Mouse (Mus musculus): ENCODE results near the gene Clstn2.
A peak's percentile ranks its signal among the peaks of the same experiment; 100 is the strongest.

Gene Clstn2

DNA sequence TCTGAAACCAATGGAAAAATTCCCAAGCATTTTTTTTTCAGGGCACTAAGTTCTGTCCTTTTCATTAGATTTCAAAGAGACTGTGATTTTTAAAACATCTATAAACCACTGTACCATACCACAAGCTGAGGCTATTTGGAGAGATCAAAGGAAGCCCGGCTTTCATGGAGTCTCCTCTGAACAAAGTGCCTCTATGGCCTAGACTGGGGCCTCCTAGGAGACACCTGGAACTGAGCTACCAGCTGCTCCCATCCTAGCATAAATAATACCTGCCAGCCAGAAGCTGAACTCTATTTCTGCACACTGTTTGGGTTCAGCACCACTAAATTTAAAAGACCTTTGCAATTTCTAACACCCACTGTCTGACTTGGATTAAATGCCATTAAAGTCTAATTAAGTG is 257.2 kb downstream of the Clstn2 start:
- peak; percentile 13 for DNase-seq (ENCODE audit: low read depth, low spot score)

DNA sequence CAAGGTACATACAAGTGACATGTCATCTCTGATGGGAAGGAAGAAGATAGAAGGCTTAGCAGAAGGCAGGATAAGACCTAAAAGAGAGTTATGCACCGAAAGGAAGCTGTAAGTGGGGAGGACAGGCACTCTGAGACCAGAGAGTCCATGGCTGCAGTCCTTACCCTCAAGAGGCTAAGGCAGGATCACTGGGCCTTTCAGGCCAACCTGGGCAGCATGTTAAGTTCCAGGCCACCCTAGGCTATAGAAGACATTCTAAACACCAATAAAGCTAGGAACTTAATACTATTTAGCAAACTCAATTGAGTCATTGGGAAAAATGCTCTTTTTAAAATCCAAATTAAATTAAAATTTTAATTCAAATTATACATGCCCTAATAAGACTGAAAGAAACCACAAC is 258.0 kb downstream of the Clstn2 start:
- DNase-seq (ENCODE audit: low read depth, low spot score): no peak

DNA sequence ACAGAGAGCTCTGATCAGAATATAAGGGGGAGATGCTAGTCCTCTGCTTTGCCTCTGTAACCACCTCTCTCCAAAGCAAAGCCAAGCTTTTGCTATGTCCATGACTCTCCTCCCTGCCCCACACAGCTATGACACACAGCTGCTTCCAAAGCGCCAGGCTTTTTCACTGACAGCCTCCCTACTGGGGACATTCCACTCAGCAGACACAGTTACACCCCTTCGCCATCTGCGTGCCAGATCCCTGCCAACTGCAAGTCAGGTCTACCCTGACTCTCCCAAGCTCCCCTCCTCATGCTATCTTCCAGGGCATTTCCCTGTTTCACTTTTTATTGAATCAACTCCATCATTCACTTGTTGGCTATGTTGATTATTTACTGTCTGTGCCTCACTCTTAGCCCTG is 259.1 kb downstream of the Clstn2 start:
- DNase-seq (ENCODE audit: low read depth, low spot score): no peak

DNA sequence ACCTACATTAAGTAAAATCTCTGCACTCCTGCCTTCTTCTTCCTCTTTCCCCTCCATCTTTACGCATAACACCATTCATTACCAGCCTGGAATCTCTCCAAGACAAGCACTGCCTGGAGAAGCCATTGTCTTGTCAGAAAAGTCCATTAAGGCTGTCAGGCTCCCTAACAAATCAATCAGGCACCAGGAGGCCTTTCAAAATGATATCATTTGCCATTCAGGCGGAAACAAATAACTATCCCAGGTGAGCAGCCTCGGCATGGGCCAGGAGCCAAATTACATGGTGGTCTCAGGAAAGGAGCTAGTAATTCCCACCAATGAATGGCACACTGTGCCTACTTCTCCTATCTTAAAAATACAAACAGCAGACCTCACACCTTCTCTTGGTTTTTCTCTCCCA is 260.6 kb downstream of the Clstn2 start:
- no peak for DNase-seq (ENCODE audit: low read depth, low spot score)

DNA sequence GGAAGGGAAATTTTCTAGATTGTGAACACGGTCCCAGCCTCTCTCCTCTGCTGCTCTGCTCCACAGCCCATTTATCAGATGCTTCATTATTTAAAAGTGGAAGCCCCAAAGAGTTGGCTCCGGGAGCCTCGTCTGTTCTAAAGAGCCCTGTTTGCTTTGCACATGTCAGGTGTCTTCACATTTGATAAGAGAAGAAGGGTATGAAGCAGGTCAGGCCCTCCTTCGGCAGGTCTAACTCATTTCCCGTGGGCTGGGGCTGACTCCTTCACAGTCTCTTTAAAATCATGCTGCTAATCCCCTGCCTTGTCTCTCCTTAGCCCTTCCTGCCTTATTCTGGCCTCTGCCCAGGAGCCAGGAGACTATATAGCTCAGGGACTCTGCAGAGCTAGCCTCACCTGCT is 263.6 kb downstream of the Clstn2 start:
- DNase-seq (ENCODE audit: low read depth, low spot score): no peak

DNA sequence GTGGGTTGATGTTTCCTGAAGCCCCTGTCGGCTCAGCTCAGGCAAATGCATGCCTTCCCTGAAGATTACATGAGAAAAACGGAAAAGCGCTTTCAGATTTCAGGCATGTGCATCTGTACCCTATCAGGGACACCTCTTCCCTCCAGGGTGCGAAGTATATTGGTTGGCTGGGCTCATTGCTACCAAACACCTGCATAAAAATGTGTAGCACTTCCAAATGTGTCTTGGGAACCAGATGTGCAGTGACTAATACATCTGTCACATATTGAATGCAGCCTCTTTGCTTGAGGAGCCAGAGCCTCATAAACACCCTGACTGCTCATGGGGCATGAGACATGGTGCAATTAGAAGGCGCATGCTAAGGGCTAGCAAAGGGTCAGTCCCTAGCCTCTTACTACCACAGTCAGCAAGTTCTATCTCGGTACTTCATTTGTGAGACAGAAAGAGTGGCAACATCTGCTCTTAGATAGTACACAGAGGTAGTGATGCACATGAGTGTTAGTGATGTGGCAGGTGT is 267.7 kb downstream of the Clstn2 start:
- peak; percentile 76 for DNase-seq (ENCODE audit: low read depth, low spot score)

DNA sequence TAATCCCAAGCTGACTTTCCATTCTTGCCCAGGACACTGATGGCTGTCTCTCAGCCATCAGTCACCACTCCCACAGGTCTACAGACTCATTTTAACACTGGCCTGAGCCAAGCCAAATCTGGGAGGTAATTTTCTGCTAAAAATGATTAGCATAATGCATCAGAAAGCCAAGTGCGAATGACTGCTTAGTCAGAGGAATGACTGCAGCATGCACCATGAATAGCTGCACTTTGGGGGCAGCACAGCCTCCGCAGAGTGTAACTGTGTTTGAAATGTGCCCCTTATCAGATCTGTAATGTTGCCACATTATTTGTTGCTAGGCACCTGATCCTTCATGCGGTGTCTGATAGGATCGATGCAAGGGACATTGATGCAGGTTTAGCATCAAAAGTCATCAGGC is 269.9 kb downstream of the Clstn2 start:
- DNase-seq (ENCODE audit: low read depth, low spot score): no peak

DNA sequence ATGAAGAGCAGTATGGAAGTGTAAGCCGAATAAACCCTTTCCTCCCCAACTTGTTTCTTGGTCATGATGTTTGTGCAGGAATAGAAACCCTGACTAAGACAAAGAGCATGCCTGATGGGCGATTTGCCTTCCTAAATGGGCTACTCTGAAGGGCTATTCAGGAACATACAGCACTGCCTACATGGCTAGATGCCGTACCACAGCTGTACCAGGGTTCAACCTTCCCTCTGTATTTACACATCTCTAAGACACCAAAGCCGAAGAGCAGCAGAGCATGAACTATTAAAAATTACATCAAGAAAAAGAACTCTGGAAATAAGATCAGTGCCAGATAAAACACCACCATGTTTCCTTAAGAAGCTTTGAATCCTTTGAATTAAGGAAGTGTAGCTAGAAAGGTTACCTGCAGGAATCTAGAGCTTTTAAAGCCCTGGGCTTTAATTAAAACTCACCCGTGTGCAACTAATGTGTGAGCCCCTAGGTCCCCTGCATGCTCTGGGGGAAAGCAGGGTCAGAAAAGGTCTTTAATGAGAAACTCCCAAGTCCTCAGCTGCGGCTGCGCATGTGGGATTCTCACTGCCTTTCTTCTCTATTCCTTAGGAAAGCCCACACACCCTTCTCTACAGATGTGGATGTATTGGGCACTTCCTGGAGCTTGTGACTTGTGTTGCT is 277.2 kb downstream of the Clstn2 start:
- no peak for DNase-seq (ENCODE audit: low read depth, low spot score)

DNA sequence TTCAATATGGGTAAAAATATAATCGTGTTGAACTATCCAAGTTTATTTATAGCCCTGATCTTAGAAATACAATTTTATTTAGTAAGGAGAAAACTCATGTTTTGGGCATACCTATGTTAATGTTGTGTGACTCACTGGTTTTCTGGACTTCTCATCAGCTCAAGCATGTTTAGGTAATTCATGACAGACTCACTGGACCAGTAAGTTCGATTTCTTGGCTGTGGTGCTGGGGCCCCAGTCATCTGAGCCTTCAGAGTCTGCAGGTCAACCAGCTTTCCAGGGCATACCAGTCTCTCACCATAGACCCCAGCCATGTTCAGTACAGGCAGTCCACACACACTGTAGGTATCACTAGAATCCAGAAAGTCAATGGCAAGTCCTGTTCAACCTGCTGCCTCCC is 279.3 kb downstream of the Clstn2 start:
- DNase-seq (ENCODE audit: low read depth, low spot score): no peak

DNA sequence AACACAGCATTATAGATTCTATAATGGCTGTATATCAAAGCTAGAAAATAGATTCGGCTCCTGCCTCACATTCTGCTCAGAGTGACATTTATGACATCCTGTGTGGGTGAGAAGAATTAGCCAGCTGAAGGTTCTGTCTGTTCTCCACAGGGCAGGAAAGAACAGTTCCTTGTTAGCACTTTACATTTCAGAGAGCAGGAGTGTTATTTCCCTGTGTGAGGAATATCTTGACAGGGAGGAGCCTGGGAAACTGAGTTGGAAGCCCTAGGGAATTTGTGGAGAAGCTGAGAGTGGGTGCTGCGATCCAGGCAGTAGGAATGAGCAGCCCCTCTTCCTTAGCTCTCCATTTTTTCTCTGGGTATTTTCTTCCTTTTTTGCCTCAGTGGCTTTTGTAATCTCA is 286.4 kb downstream of the Clstn2 start:
- no peak for DNase-seq (ENCODE audit: low read depth, low spot score)

DNA sequence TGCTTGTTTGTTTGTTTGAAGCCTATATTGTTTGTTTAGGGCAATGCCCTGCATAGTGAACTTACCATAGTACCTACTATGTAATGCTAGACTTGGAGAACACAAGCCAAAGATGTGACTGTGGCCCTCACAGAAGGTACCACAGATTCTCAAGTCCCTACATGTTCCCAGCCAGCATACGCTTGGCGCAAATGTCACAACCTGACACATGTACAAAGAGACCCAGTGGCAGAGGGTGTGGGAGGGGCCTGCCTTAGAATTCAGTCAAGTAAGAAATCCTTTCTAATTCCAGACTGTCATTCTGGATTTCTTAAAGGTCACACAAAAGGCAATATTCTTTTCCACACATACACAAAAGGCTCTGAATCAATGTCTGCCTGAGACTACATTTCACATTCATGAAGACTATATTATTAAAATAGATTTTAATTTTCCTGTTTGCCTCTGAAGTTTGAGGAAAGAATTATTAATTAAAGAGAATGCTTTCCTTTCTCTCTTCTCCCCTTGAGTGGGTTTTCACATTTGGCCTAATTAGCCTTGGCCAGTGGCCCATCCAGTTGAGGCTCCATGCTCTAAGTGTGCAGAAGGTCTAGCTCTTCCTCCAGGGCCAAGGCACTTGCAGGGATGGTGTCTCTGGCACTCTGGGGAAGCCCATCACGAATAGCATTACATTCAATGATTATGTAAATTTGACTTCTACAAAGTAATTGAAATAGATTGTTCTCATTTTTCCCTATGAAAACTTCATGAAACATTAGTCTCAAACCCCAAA is 305.1 kb downstream of the Clstn2 start:
- no peak for DNase-seq (ENCODE audit: low read depth, low spot score)

DNA sequence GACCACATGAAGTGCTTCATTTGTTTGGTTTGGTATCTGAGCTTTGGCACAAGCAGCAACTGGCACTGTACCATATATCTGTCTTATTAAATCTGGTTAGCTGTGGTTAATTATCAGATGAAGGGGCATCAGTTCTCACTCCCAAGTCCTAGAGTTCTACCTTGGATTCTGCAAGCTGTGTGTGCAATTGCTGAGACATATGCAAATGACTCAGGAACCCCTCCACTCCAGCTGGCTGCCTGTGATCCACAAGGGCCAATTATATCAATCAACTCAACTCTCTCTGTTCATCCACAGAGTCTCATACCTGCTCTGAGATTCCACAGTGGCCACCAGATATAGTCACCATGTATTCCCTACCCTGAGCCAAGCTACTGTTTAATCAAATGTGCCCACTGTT is 315.3 kb downstream of the Clstn2 start:
- DNase-seq (ENCODE audit: low read depth, low spot score): no peak

DNA sequence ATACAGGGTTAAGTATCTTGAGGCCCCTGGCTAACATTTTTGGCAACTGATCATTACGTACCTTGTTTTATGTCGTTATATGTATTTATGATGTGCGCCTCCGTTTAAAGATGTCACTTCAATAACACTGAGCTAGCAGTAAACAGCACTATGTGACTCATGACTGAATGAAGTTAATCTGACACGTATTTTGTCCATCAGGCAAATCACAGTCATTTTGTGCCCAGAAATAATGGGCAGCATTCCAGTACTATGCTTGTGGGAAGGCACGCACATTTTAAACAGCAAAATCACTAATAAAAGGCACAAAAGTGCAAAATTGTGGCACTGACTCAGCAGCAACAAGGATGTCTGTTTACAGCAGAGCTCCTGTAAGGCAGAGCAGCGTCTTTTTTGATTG is 316.0 kb downstream of the Clstn2 start:
- DNase-seq (ENCODE audit: low read depth, low spot score): no peak

DNA sequence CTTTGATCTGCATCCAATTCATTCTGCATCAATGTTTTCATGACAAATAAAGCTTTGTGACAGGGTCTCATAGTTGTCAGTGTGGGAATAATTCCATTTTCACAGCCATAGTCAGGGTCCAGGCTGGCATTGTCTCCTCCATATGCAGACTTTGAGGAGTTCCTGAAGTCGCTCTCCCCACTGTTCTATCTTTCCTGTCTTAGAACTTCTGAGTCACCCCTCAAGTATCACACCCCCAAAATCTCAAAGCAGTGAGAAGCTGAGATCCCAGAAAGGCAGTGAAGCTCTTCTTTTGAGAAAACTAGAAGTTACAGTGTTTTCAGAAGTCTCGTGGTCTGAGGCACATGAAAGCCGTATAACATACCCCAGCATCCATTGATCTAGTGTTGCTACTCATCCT is 320.1 kb downstream of the Clstn2 start:
- DNase-seq (ENCODE audit: low read depth, low spot score): no peak

DNA sequence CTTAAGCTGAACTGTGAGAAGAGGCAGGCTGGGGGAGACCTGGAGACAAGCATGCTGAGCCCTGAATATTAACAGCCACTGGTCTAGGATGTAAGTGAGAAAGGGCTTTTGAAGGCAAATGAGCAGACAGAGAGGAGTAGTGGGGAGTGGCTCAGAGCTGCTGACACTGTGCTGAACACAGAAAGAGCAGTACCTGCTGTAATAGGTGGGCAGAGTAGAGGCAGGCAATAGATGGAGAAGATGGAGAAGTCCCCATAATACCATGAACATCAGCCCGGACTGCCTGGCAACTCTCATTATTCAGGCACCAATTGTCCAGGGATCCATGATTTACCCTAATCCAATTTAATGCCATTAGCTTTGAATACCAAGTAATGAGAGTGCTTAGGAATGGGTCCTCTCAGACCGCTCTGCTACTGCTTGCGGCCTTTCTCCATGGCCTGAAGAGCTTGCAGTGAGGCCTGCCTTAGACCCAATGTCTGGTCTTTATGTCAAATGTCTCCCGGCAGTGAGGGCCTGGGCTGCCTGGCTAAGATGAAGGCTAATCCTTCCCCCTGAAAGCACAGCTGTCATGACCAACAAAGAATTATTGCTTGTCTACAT is 329.0 kb downstream of the Clstn2 start:
- DNase-seq (ENCODE audit: low read depth, low spot score): no peak

DNA sequence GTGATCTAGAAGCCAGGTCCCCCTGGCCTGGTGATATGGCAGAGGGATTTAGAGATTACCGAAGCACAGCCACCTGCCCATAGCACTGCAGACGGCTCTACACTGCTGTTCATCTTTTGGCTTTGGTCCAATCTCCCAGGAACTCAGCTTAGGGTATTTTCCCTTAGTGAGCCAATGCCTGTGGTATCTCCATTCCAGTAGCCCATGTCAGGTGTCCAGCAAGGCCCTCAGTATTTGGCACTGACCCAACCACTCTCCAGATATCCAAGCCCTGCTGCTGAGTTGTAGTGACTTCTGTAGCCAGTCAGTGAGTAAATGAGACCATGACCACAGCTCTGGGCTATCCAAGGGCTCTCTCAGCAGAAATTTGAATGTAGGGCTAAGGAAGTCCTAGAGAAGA is 330.0 kb downstream of the Clstn2 start:
- DNase-seq (ENCODE audit: low read depth, low spot score): no peak

DNA sequence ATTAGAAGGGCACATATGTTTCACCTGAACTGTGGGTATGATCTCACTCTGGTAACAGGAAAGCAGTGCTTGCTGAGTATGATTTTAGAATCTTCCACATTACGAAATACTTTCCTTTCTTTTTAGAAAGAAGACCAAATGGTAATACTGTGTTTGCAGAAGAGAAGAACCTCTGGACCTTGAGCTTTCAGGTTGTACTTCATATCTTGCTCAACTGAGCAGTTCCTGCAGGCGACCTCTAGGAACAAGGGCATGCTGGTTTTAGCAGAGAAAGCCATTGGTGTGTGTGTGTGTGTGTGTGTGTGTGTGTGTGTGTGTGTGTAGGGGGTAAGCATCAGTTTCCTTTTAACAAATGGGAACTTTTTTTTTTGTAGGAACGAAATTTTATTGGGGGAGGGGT is 333.0 kb downstream of the Clstn2 start:
- no peak for DNase-seq (ENCODE audit: low read depth, low spot score)

DNA sequence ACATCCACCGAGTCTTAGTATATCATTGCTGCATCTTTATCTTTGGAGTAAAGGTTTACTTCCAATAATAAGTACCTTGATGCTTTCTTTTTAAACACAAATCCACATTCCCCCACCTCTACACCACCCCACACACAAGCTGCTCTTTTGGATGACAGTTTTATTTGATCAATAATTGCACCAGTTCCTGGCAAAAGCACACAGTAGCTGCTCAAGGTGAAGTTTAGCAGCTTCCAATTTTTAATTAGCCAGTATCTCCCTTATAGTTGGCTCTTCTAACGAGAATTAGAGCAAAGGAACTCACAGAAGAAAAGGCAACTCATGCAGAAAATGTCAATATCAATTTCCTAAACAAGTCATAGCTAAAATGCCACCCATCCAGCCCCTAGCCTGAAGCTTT is 334.0 kb downstream of the Clstn2 start:
- no peak for DNase-seq (ENCODE audit: low read depth, low spot score)

DNA sequence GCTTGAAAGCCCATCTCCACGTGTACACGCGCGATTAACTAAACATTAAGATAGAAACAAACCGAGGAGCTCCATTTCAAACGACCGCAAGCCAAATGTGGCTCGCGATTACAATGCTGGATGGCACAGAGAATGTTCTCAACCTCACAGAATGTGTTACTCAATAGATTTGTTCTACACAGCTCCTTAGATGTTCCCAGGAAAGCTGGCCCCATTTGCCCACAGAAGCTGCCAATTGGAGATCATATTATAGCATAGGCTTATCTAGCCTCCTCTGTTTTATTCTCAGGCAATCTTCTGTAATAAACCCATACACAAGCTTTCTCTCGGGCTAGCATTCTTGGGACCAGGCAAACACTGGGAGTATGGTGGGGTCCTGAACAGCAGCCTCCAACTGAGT is 334.9 kb downstream of the Clstn2 start:
- DNase-seq (ENCODE audit: low read depth, low spot score): no peak

DNA sequence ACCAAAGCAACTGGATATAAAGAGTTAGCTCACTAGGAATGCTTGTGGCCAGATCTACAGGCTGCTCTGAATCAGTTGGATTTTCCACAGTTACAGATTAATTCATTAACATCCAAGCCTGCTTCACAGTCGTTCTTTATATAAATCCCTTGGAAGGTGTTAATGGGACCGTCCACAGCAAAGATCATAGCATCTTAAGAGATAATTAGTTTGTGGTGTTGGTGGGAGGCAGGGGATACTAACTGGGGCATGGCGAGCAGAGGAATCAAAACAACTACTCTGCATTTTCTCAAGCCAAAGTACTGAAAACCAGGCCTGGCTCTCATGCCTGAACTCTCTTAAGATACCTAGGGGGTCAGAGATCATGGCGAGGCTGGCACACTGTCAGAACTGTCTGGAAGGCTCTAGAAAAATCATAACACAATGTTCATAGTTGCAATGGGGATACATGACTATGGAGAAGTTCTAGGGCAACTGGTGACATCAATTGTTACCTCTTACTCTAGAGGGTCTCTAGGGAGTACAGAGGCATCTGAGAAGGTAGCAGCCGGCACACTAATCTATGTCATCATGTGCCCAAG is 336.2 kb downstream of the Clstn2 start:
- no peak for DNase-seq (ENCODE audit: low read depth, low spot score)

DNA sequence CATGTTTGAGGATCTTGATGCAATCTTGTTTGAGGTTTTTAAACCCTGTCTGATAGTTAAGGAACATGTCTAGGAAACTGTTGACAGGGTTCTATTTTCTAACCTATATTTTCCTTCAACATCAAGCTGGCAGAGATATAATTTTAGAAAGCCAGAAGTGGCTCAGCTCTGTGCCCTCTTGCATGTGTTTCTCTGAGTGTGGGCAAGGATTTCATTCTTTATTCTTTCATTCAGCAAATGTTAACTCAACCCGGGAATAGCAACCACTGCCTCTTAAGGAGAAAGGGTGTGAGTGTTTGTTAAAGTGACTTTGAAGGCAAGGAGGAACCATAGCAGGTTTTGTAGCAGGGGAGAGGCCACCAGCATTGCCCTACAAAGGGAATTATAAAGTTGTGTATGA is 337.7 kb downstream of the Clstn2 start:
- DNase-seq (ENCODE audit: low read depth, low spot score): no peak

DNA sequence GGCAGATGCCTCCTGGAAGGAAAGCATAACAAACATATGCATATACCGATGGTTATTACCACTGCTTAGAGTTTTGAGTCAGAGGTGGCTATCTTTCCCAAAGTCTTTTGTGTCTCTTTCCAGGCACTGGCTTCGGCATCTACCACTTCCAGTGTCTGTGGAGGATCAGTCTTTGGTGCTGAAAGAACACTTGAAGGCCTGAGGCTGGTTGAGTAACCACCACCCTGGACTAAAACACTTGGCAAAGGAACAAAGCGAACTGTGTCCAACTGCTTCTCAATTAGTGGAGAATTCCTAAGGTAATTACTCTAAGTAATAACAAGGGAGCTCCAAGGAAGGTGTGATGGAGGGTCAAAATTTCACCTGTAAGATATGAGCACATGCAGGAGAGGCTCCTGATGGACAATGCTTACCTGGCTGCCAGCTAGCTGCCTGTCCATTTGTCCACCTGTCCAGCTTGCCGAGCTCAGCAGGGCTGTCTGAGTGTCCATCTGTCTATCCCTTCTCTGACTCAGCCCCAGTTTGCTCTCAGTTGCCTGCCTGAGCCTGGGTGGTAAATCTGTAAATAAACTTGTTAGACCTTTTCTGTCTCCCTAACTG is 346.1 kb downstream of the Clstn2 start:
- DNase-seq (ENCODE audit: low read depth, low spot score): no peak

Data from forelimb bud, embryonic 11.5 days (tissue).